Mouse (Mus musculus) spleen, postnatal 4 days (tissue): Measurements from ENCODE around the gene Olfr872.
"Not testable (repeated sequence)": the region's sequence is repeated elsewhere in the genome, so short reads cannot be mapped to it uniquely, and the experiment has no call there.

Experiments
- DNase-seq, 2 experiments: peaks; one replicate each; pipeline ENCODE4 v3.0.0; 2022; ENCODE audit warnings: low spot score in 2 of 2

Olfr872 gene

DNA sequence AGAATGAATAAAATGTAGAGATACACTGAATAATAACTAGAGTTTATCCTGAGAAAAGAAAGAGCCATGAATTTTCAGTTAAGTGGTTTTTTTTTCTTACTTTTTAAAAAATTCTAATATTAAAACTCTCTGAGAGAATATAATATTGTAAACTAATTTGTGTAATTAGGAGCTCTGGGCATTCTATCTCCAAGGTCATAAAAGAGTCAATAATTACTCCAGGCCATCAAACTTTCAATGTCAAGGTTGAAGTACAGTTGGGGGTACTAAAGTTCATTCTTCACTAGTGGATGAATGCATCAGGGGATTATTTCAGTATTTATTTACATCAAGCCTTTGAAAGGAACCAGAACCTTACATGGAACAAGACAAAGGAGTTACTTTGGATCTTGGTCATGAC, at the start of gene Olfr872:
TSS of gene Olfr872 (plus strand) at position 301 of the 400 bp plus-strand sequence.
- no peak for DNase-seq

DNA sequence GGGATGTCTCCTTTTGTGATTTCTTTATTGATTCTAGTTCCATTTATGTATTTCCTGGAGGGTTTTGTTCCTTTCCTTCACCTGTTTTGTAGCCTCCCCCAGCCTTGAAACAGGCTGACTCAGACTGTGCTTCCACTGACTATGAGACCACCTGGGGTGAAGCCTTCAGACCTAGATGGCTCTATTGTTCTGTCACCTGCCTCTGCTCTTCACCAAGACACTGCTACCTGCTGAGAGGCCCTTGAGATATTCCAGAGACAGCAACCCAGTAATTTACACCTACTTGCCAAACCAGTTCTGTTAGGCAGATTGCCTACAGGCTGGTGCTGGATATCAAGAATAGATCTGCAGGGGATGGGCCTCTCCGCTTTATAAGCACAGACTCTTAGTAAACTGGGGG, 34.8 kb upstream of the Olfr872 start:
- no peak for DNase-seq

DNA sequence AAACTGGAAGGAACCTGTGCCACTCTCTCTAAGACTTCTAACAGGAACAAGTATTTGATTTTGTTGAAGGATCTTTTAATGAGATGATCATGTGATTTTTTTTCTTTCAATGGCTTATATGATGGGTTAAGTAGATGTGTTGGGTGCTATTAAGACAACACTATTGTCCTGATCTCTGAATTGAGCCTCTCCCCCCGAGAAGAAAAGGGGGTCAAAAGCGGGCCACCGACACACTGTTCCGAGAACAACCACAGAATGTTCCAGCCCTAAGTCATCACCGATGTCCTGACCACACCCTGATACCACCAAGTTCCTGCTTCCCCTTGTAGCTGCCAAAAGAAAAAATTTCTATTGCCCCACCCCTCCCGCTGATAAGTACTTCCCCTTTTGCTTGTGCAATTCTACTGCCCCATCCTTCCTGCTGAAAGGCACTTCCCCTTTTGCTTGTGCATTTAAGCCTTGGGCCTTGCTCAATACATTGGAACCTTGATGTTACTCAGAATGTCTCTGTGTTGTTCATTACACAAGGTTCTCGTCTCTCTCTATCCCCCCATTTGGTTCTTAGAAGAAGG, 33.4 kb upstream of the Olfr872 start:
- not testable (repeated sequence) for DNase-seq

DNA sequence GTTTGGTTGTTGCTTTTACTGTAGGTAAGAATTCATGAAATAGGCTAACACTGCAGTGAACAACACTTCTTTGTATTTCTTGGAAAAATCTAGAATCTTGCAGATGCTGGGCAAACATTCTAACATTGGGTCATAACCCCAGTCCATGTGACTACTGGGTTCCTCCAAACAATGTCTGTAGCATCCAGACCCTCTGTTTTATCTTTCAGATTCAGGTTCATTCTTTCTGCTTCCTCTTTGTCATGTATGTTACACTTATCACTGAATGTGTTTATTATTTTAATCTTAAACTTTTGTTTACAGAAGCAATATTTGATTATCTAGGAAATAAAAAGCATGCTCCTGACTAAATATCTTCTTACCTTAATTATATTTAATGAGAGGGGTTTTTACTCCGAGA, 26.1 kb upstream of the Olfr872 start:
- no peak for DNase-seq

DNA sequence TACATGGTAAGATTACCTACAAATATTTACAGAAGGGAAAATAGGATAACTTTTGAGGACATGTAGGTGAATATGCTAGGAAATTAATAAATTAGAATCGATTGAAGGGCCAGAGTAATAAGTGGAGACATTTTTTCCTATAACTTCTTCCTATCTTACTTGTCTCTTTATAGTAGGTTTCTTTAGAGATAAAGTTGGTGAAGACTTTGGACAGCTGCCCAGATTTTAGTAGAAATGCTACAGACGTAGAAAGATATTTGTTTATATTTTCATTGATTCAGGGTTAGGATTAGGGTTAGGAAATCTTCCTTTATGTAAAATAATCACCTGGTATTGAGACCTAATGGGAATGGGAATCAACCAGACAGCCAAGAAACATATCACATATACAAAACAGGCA, 25.4 kb upstream of the Olfr872 start:
- DNase-seq: no peak

GRCm38 (mm10) chr9:20211907-20212306, 25.0 kb upstream of the Olfr872 start, which contains the start of gene Olfr871:
Gene Olfr871 (plus strand): TSS chr9:20212207.
- DNase-seq: no peak

GRCm38 (mm10) chr9:20237378-20237777, 459 bp downstream of the Olfr872 start:
- DNase-seq: no peak

GRCm38 (mm10) chr9:20282051-20282450, 45.1 kb downstream of the Olfr872 start, which contains the start of gene Olfr39:
Gene Olfr39 (plus strand): TSS chr9:20282351.
- DNase-seq: no peak

GRCm38 (mm10) chr9:20295562-20295961, 58.6 kb downstream of the Olfr872 start:
- not testable (repeated sequence) for DNase-seq

DNA sequence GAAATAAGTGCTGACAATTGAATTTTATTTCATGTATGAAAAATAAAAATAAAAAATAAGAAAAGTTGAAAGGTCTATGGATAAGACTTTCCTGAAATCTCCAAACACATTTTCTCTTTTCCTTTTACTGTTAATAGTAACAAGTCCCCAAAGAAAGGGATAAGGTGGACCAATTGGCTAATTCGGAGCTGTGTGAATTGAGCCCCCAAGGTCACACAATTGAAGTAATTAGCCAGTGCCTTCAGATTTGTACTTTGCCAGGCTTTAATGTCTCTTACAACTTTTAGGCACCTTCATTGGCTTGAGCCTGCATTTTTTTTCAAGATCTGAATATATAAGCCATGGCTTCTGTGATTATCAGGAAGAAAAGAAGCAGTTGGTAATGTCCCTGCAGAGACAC, 61.3 kb downstream of the Olfr872 start, which contains the start of gene Olfr873:
TSS of gene Olfr873 (plus strand) at position 301 of the 400 bp plus-strand sequence.
- DNase-seq: no peak
